Comparison of ENCODE assay signal across 8 mouse cellular contexts in the genomic region with DNA sequence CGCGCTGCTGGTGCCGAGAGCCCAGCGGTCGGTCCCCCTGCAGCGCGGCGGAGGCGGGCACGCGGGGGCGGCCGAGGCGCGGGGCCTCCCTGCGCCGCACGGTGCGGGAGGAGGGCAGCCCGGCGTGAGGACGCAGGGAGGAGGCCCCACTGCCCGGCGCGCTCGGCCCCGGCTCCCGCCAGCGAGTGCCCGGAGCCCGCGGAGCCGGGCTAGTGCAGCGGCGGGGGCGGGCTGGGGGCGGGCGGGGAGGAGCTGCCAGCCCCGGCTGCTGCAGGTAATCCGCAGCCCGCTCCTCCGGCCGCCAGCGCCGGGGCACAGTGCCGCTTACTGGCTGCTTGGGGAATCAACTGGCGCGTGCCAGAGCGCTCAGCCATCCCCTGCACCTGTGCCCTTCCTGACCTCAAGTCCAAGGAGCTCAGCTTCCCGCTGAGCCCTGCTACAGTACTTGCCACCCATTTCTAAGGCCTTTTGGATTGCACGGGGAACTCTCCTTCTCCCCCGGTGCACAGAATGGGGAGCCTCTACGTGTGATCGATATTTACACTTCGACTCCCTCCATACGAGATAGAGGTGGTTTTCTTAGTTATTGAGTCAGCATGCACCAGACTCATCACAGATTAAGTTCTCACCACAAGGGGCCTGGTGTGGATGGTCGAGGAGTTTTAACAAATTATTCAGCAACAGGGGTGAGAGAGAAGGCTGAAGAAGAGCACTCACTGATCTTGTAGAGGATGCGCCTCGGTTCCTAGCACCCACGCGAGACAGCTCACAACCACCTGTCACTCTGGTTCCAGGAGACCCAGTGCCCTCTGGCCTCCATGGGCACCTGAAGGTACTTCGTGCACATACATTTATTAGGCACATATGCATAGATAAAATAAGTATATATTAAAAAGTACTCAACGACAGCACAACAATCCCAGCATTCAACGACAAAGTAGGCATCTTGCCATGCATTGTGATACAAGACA. TPM values are rescaled to one million over a fixed set of nuclear protein-coding genes. Genes with fewer than 3 reads are reported as not detected.
DNase-seq lines count a peak whose midpoint lies in the region; ATAC-seq and TF ChIP-seq lines count a peak whose summit lies in the region.

A gene (minus strand): TSS at position 284 of the 971 bp plus-strand sequence.

- TF ChIP-seq POLR2A in spleen, adult 2 months (IDR thresholded peaks at IDR 0.05; ENCODE audit: low read depth, low read length), result no peak

- no peaks in the 10 kb centered on the region for H3K36me3 ChIP-seq in embryonic facial prominence, embryonic 11.5 days (replicated peaks; ENCODE audit: control insufficient read depth, insufficient read depth, low read depth, low read length)
- no peaks in the 10 kb centered on the region for H3K36me3 ChIP-seq in heart, embryonic 11.5 days (ENCODE audit: control insufficient read depth, insufficient read depth, low read length)
- H3K36me3 ChIP-seq in limb, embryonic 12.5 days, result no peaks in the 10 kb centered on the region
- H3K36me3 ChIP-seq in midbrain, embryonic 13.5 days, result no peaks in the 10 kb centered on the region
- no peaks in the 10 kb centered on the region for H3K36me3 ChIP-seq in spleen, adult 2 months (ENCODE audit: control insufficient read depth, insufficient read depth, low read length)

- peak within 1 kb of the TSS; percentile 67 for H3K9ac ChIP-seq in embryonic facial prominence, embryonic 11.5 days (replicated peaks; ENCODE audit: low read length)
- H3K9ac ChIP-seq in heart, embryonic 11.5 days (ENCODE audit: low read depth, low read length), result peak within 1 kb of the TSS; percentile 98
- H3K9ac ChIP-seq in limb, embryonic 12.5 days (replicated peaks), result peak within 1 kb of the TSS; percentile 65
- H3K9ac ChIP-seq in midbrain, embryonic 13.5 days (replicated peaks), result peak within 1 kb of the TSS; percentile 75

- no peaks in the 10 kb centered on the region for H3K9me3 ChIP-seq in embryonic facial prominence, embryonic 11.5 days (replicated peaks; ENCODE audit: control insufficient read depth, low read length)
- H3K9me3 ChIP-seq in heart, embryonic 11.5 days (replicated peaks; ENCODE audit: control insufficient read depth, low read length), result no peaks in the 10 kb centered on the region
- no peaks in the 10 kb centered on the region for H3K9me3 ChIP-seq in limb, embryonic 12.5 days
- H3K9me3 ChIP-seq in midbrain, embryonic 13.5 days, result no peaks in the 10 kb centered on the region

- H3K4me2 ChIP-seq in embryonic facial prominence, embryonic 11.5 days (ENCODE audit: low read depth, low read length), result peak within 1 kb of the TSS; percentile 99
- peak within 1 kb of the TSS; percentile 78 for H3K4me2 ChIP-seq in heart, embryonic 11.5 days
- H3K4me2 ChIP-seq in limb, embryonic 12.5 days, result peak within 1 kb of the TSS; percentile 99
- H3K4me2 ChIP-seq in midbrain, embryonic 13.5 days (replicated peaks), result peak within 1 kb of the TSS; percentile 96

- peak; percentile 53 for DNase-seq in gastrocnemius, adult 2 months
- DNase-seq in gastrocnemius, postnatal 36 days, result no peak
- DNase-seq in embryonic facial prominence, embryonic 11.5 days (ENCODE audit: low spot score), result peak; percentile 83
- DNase-seq in kidney, adult 8-10 months, result peak; percentile 74 to 81
- DNase-seq in spleen, adult 2 months (ENCODE audit: low read depth in 1 of 2, low spot score in 2 of 2), result peak; percentile 2 to 36

- peak; percentile 67 for TF ChIP-seq CTCF in gastrocnemius, adult 2 months (IDR thresholded peaks at IDR 0.05)
- peak; percentile 43; the same call in 1 of the 2 replicates for TF ChIP-seq CTCF in spleen, adult 2 months (IDR thresholded peaks at IDR 0.05; ENCODE audit: extremely low read depth, insufficient read depth, insufficient read length, insufficient replicate concordance)

- 10% methylated on average over 49 of the region's 64 CpGs for WGBS in embryonic facial prominence, embryonic 11.5 days
- 10% methylated on average over 57 of the region's 64 CpGs for WGBS in heart, embryonic 11.5 days (ENCODE audit: insufficient replicate concordance)
- 9% methylated on average over 49 of the region's 64 CpGs for WGBS in limb, embryonic 12.5 days
- WGBS in midbrain, embryonic 13.5 days, result 9% methylated on average over 42 of the region's 64 CpGs
- WGBS in spleen, adult 2 months, result 11% methylated on average over 54 of the region's 64 CpGs

- H3K4me1 ChIP-seq in embryonic facial prominence, embryonic 11.5 days (ENCODE audit: control insufficient read depth, insufficient read depth, low read length), result no peaks in the 10 kb centered on the region
- H3K4me1 ChIP-seq in heart, embryonic 11.5 days (ENCODE audit: control insufficient read depth, insufficient read depth, low read length), result peaks cover 6% of the 10 kb centered on the region; the same call in 1 of the 2 replicates
- H3K4me1 ChIP-seq in limb, embryonic 12.5 days (replicated peaks), result peaks cover 10% of the 10 kb centered on the region
- H3K4me1 ChIP-seq in midbrain, embryonic 13.5 days (replicated peaks), result peaks cover 24% of the 10 kb centered on the region
- H3K4me1 ChIP-seq in spleen, adult 2 months (ENCODE audit: control insufficient read depth, insufficient read depth, insufficient read length), result no peaks in the 10 kb centered on the region

- peak; percentile 90 for ATAC-seq in embryonic facial prominence, embryonic 11.5 days (replicated peaks; ENCODE audit: insufficient number of reproducible peaks, low FRiP score, low TSS enrichment, low read depth)
- peak; percentile 75 for ATAC-seq in heart, embryonic 11.5 days (replicated peaks; ENCODE audit: insufficient number of reproducible peaks, low FRiP score, low TSS enrichment)
- peak; percentile 54 for ATAC-seq in limb, embryonic 12.5 days (ENCODE audit: insufficient number of reproducible peaks, insufficient read depth, low FRiP score, low TSS enrichment, low read depth)
- peak; percentile 88 for ATAC-seq in midbrain, embryonic 13.5 days

- intact Hi-C loops in gastrocnemius, adult 2 months (cut with DNase I), result loop anchor here (10.0 kb wide), 1 partner anchor 342 kb away; no protein-coding TSS in a partner anchor
- intact Hi-C loops in gastrocnemius, postnatal 36 days (cut with DNase I), result loop anchor here (2.0 to 10.0 kb wide), 2 partner anchors 50 to 342 kb away; no protein-coding TSS in a partner anchor

- peak within 1 kb of the TSS; percentile 63 for H3K4me3 ChIP-seq in gastrocnemius, adult 2 months
- peak within 1 kb of the TSS; percentile 66 for H3K4me3 ChIP-seq in embryonic facial prominence, embryonic 11.5 days (ENCODE audit: low read depth, low read length)
- peak within 1 kb of the TSS; percentile 93 for H3K4me3 ChIP-seq in heart, embryonic 11.5 days (ENCODE audit: low read depth, low read length)
- H3K4me3 ChIP-seq in limb, embryonic 12.5 days (replicated peaks), result peak within 1 kb of the TSS; percentile 74
- peak within 1 kb of the TSS; percentile 63 for H3K4me3 ChIP-seq in midbrain, embryonic 13.5 days (replicated peaks)
- H3K4me3 ChIP-seq in spleen, adult 2 months (ENCODE audit: extremely low read depth, insufficient read depth, insufficient read length), result peak within 1 kb of the TSS; percentile 35; the same call in 1 of the 2 replicates

- H3K27ac ChIP-seq in gastrocnemius, adult 2 months, result no peak within 1 kb of the TSS
- H3K27ac ChIP-seq in embryonic facial prominence, embryonic 11.5 days (replicated peaks; ENCODE audit: low read depth, low read length), result no peak within 1 kb of the TSS
- H3K27ac ChIP-seq in heart, embryonic 11.5 days (ENCODE audit: low read depth, low read length), result peak within 1 kb of the TSS; percentile 89
- H3K27ac ChIP-seq in limb, embryonic 12.5 days, result no peak within 1 kb of the TSS
- H3K27ac ChIP-seq in midbrain, embryonic 13.5 days, result peak within 1 kb of the TSS; percentile 80
- no peak within 1 kb of the TSS for H3K27ac ChIP-seq in spleen, adult 2 months (ENCODE audit: insufficient read depth, low read length)

- H3K27me3 ChIP-seq in embryonic facial prominence, embryonic 11.5 days (ENCODE audit: control insufficient read depth, insufficient read depth, low read length), result peaks cover 25% of the 10 kb centered on the region
- H3K27me3 ChIP-seq in heart, embryonic 11.5 days (ENCODE audit: control insufficient read depth, insufficient read depth, low read length), result peaks cover 6% of the 10 kb centered on the region
- peaks cover 57% of the 10 kb centered on the region for H3K27me3 ChIP-seq in limb, embryonic 12.5 days
- peaks cover 37% of the 10 kb centered on the region for H3K27me3 ChIP-seq in midbrain, embryonic 13.5 days
- peaks cover 9% of the 10 kb centered on the region for H3K27me3 ChIP-seq in spleen, adult 2 months (ENCODE audit: control insufficient read depth, insufficient read depth, low read length)

RNA-seq across cellular contexts. Expression of the gene that starts here (rescaled TPM):
- total RNA-seq in gastrocnemius, adult 2 months (2021), result under 1 TPM; 0.18 to 0.20 TPM
- total RNA-seq in gastrocnemius, postnatal 36 days (2021), result under 1 TPM; 0.10 to 0.12 TPM
- polyA plus RNA-seq in embryonic facial prominence, embryonic 11.5 days (2014; fragmentation: Nextera tagmentation; extraction: Ambion mirVana), result 0.22 and 0.80 TPM in 2 replicates
- polyA plus RNA-seq in heart, embryonic 11.5 days (2014; fragmentation: Nextera tagmentation; extraction: Ambion mirVana), result 35.6 and 46.7 TPM in 2 replicates
- 0.28 and 0.35 TPM in 2 replicates for polyA plus RNA-seq in limb, embryonic 12.5 days (2016; fragmentation: Nextera tagmentation; extraction: Ambion mirVana)
- 2.5 and 2.7 TPM in 2 replicates for polyA plus RNA-seq in midbrain, embryonic 13.5 days (2015; fragmentation: Nextera tagmentation; extraction: Ambion mirVana)
- polyA plus RNA-seq in spleen, adult 2 months (2012; rRNA removed), result 0.21 and 0.27 TPM in 2 replicates

Comparison
In these comparisons a context has a peak if more than half of its experiments do, and no peak if none do; other contexts are left out.
1. Peak in DNase-seq and H3K4me3 ChIP-seq in gastrocnemius, adult 2 months; RNA of the gene not detected or under 1 TPM.
2. Peak in DNase-seq, ATAC-seq, H3K4me3 ChIP-seq, H3K9ac ChIP-seq and H3K4me2 ChIP-seq in embryonic facial prominence, embryonic 11.5 days; RNA of the gene not detected or under 1 TPM.
3. Peak in ATAC-seq, H3K4me3 ChIP-seq, H3K9ac ChIP-seq and H3K4me2 ChIP-seq in limb, embryonic 12.5 days; RNA of the gene not detected or under 1 TPM.
4. Peak in DNase-seq and H3K4me3 ChIP-seq in spleen, adult 2 months; RNA of the gene not detected or under 1 TPM.
5. DNase-seq: peak in kidney, adult 8-10 months (2 of 2); none in gastrocnemius, postnatal 36 days (0 of 2).
6. H3K27ac ChIP-seq: peak in heart, embryonic 11.5 days (single experiment) and midbrain, embryonic 13.5 days (single experiment); none in gastrocnemius, adult 2 months (single experiment), embryonic facial prominence, embryonic 11.5 days (single experiment), limb, embryonic 12.5 days (single experiment) and spleen, adult 2 months (single experiment).
7. H3K4me3 ChIP-seq: peak in every context shown above with its lines; median percentile 93 in heart, embryonic 11.5 days; 74 in limb, embryonic 12.5 days; 66 in embryonic facial prominence, embryonic 11.5 days; 63 in gastrocnemius, adult 2 months; 63 in midbrain, embryonic 13.5 days; 35 in spleen, adult 2 months.
8. Peak in every context shown above with its lines, with median percentiles within 50 percentile points of each other: ATAC-seq, H3K4me2 ChIP-seq and H3K9ac ChIP-seq.